Mouse (Mus musculus): ENCODE data around the gene Aldh18a1. TPM values are rescaled to one million over a fixed set of nuclear protein-coding genes. Genes with fewer than 3 reads are reported as not detected.
"Not testable (repeated sequence)": the region's sequence is repeated elsewhere in the genome, so short reads cannot be mapped to it uniquely, and the experiment has no call there.

Aldh18a1 gene
- polyA plus RNA-seq, 1 experiment: 13.3 TPM

- WGBS: 67% methylated on average over 7 of the region's 7 CpGs
- no peaks in the 10 kb centered on the region for H3K4me1 ChIP-seq (ENCODE audit: control insufficient read depth, insufficient read depth, low read length)
- no peak for DNase-seq
These were observed 27.8 kb upstream of the Aldh18a1 start for GRCm38 (mm10) chr19:40616021-40616420.

DNA sequence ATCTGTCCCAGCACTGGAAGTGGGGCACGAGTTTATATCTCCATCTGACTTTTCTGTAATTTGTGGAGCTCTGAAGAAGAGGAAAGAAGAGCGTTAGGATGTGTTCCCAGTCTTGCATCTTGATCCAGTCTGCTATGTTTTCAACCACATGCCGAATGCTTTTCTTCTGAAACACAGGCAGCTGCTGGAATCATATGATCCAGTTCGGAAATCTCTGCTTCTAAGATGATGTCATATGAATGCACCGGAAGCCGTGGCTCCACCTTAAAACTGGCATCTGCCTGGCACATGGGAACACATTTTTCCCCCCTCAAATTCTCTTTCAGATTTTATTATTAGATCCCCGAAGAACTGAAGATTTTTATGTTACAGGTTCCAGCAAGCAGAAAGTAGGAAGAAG lies 26.5 kb upstream of the Aldh18a1 start:
- no peak overlapping the region for H3K4me3 ChIP-seq (replicated peaks; ENCODE audit: extremely low read depth, low read depth, low read length)
- no peak for DNase-seq
- no peaks in the 10 kb centered on the region for H3K4me1 ChIP-seq (ENCODE audit: control insufficient read depth, insufficient read depth, low read length)
- no peak for TF ChIP-seq POLR2A (IDR thresholded peaks at IDR 0.05; ENCODE audit: borderline replicate concordance, extremely low read depth, low read depth, low read length)
- no peak for TF ChIP-seq CTCF (IDR thresholded peaks at IDR 0.05; ENCODE audit: insufficient read depth, low read length)
- 61% methylated on average over 7 of the region's 7 CpGs for WGBS

More at GRCm38 (mm10) chr19:40616021-40616420, 27.8 kb upstream of the Aldh18a1 start:
- TF ChIP-seq POLR2A (IDR thresholded peaks at IDR 0.05; ENCODE audit: borderline replicate concordance, extremely low read depth, low read depth, low read length) (no peak), CTCF (IDR thresholded peaks at IDR 0.05; ENCODE audit: insufficient read depth, low read length) (no peak)
- no peak overlapping the region for H3K4me3 ChIP-seq (replicated peaks; ENCODE audit: extremely low read depth, low read depth, low read length)

- Histone ChIP-seq H3K4me1 (ENCODE audit: control insufficient read depth, insufficient read depth, low read length) (no peaks in the 10 kb centered on the region), H3K4me3 (replicated peaks; ENCODE audit: extremely low read depth, low read depth, low read length) (peak within 1 kb of the TSS; percentile 77)
- peak; percentile 94 for DNase-seq
- peak; percentile 84 for TF ChIP-seq CTCF (IDR thresholded peaks at IDR 0.05; ENCODE audit: insufficient read depth, low read length)
- TF ChIP-seq POLR2A (IDR thresholded peaks at IDR 0.05; ENCODE audit: borderline replicate concordance, extremely low read depth, low read depth, low read length): peak; percentile 55; the same call in 1 of the 2 replicates
- under 1% methylated on average over 45 of the region's 45 CpGs for WGBS
These were observed 23.7 kb upstream of the Aldh18a1 start, which contains the start of the genes Tctn3 and Entpd1 for GRCm38 (mm10) chr19:40611830-40612506. Gene Tctn3 (minus strand): TSS chr19:40612233. Gene Entpd1 (plus strand): TSS chr19:40612366.

- TF ChIP-seq CTCF (IDR thresholded peaks at IDR 0.05; ENCODE audit: insufficient read depth, low read length): no peak
- no peak for TF ChIP-seq POLR2A (IDR thresholded peaks at IDR 0.05; ENCODE audit: borderline replicate concordance, extremely low read depth, low read depth, low read length)
- no peak for DNase-seq
- WGBS: 93% methylated on average over 6 of the region's 6 CpGs
- Histone ChIP-seq H3K4me1 (ENCODE audit: control insufficient read depth, insufficient read depth, low read length) (no peaks in the 10 kb centered on the region), H3K4me3 (replicated peaks; ENCODE audit: extremely low read depth, low read depth, low read length) (no peak overlapping the region)
These were observed 19.4 kb upstream of the Aldh18a1 start for GRCm38 (mm10) chr19:40607676-40608075.

DNA sequence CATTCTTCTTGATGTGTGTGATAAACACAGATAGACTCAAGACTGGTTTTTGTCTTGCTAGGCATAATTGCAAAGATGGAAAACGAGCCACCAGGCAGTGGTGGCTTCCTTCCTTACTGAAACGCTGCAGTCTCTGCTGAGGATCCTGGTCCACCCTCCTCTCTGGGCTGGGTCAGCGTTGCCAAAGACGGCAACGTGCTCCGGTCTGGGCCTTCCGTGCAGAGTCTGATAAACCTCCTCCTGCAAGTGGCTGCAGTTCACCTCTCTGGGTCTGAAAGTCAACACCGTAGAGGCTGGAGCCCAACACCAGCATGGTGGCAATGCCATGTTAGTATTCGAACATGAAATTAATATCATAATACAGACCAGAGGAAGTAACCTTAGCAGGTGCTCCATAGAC lies 16.9 kb upstream of the Aldh18a1 start:
- WGBS: 87% methylated on average over 9 of the region's 9 CpGs
- Histone ChIP-seq H3K4me1 (ENCODE audit: control insufficient read depth, insufficient read depth, low read length) (no peaks in the 10 kb centered on the region), H3K4me3 (replicated peaks; ENCODE audit: extremely low read depth, low read depth, low read length) (no peak overlapping the region)
- TF ChIP-seq POLR2A (IDR thresholded peaks at IDR 0.05; ENCODE audit: borderline replicate concordance, extremely low read depth, low read depth, low read length) (no peak), CTCF (IDR thresholded peaks at IDR 0.05; ENCODE audit: insufficient read depth, low read length) (no peak)
- DNase-seq: no peak

- no peak for DNase-seq
- Histone ChIP-seq H3K4me1 (ENCODE audit: control insufficient read depth, insufficient read depth, low read length) (no peaks in the 10 kb centered on the region), H3K4me3 (replicated peaks; ENCODE audit: extremely low read depth, low read depth, low read length) (no peak overlapping the region)
- WGBS: 92% methylated on average over 3 of the region's 3 CpGs
- TF ChIP-seq POLR2A (IDR thresholded peaks at IDR 0.05; ENCODE audit: borderline replicate concordance, extremely low read depth, low read depth, low read length): no peak
- TF ChIP-seq CTCF (IDR thresholded peaks at IDR 0.05; ENCODE audit: insufficient read depth, low read length): no peak
These were observed 13.6 kb upstream of the Aldh18a1 start for GRCm38 (mm10) chr19:40601870-40602269.

- not testable (repeated sequence) for H3K4me1 ChIP-seq (ENCODE audit: control insufficient read depth, insufficient read depth, low read length); H3K4me3 ChIP-seq (replicated peaks; ENCODE audit: extremely low read depth, low read depth, low read length); DNase-seq
- WGBS: 89% methylated on average over 5 of the region's 5 CpGs
These were observed 12.6 kb upstream of the Aldh18a1 start for GRCm38 (mm10) chr19:40600846-40601245.

DNA sequence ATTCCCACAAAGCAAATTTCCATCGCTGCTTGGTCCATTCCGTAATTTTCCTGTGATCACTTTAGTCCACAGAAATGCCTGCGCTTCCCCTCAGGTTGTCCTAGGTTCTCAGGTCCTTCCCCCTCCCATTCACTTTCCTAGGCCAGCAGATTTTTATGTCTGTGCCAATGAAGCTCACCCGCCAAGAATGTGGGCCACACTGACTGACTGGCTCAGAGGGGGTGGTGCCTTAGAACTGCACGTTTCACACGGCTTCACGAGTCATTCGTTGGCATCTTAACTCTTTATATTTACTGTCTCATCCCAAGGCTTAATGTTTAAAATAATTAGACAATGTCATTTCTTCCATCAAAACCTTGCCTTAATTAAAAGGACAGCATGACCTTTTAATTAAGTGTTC lies 7.6 kb upstream of the Aldh18a1 start:
- no peak for TF ChIP-seq POLR2A (IDR thresholded peaks at IDR 0.05; ENCODE audit: borderline replicate concordance, extremely low read depth, low read depth, low read length)
- no peak for TF ChIP-seq CTCF (IDR thresholded peaks at IDR 0.05; ENCODE audit: insufficient read depth, low read length)
- H3K4me1 ChIP-seq (ENCODE audit: control insufficient read depth, insufficient read depth, low read length): no peaks in the 10 kb centered on the region
- DNase-seq: no peak
- 73% methylated on average over 8 of the region's 8 CpGs for WGBS
- no peak overlapping the region for H3K4me3 ChIP-seq (replicated peaks; ENCODE audit: extremely low read depth, low read depth, low read length)

DNA sequence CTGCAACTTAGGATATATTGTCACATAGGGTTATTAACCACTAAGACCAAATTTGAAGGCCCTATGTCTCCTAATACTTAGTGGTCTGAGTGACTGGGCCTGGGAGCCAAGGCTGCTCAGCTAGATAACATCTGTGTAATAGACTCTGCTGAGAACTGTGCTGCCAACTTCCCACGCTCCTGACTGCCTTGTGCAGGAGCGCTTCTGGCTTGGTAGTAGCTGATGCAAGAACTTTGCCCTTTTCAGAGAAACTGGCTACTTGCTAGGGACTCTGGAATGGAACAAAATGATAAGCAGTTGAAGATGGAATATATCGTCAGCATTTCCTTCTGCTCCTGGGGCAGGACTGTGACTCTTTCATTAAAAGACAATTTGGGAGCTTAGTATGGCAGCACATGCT lies 7.0 kb upstream of the Aldh18a1 start:
- WGBS: 80% methylated on average over 3 of the region's 3 CpGs
- Histone ChIP-seq H3K4me3 (replicated peaks; ENCODE audit: extremely low read depth, low read depth, low read length) (no peak overlapping the region), H3K4me1 (ENCODE audit: control insufficient read depth, insufficient read depth, low read length) (no peaks in the 10 kb centered on the region)
- no peak for DNase-seq
- TF ChIP-seq POLR2A (IDR thresholded peaks at IDR 0.05; ENCODE audit: borderline replicate concordance, extremely low read depth, low read depth, low read length) (no peak), CTCF (IDR thresholded peaks at IDR 0.05; ENCODE audit: insufficient read depth, low read length) (no peak)

DNA sequence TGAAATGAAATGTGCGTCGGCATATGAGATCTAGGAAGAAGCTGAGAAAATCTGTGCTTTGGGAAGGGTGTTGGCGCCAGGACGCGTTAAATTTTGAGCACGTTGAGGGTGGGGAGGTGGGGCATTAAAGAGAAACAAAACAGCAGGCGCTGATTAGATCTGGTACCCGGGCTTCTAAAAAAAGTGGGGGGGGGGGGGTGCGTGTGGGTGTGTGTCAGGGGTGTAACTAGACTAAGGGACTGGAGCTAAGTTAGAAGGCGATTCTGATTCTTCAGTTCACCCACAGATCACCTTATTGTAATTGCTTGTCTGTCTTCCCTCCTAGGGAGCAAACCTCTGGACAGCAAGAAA lies 1.2 kb upstream of the Aldh18a1 start:
- Histone ChIP-seq H3K4me1 (ENCODE audit: control insufficient read depth, insufficient read depth, low read length) (peaks cover 2% of the 10 kb centered on the region; the same call in 1 of the 2 replicates), H3K4me3 (replicated peaks; ENCODE audit: extremely low read depth, low read depth, low read length) (peak overlapping the region; percentile 85)
- DNase-seq: no peak
- TF ChIP-seq CTCF (IDR thresholded peaks at IDR 0.05; ENCODE audit: insufficient read depth, low read length) (no peak), POLR2A (IDR thresholded peaks at IDR 0.05; ENCODE audit: borderline replicate concordance, extremely low read depth, low read depth, low read length) (no peak)
- under 1% methylated on average over 10 of the region's 10 CpGs for WGBS

Data from lung, adult 2 months (tissue).